Mouse (Mus musculus): Measurements from ENCODE around the gene Hyal3. TPM values are rescaled to one million over a fixed set of nuclear protein-coding genes. Genes with fewer than 3 reads are reported as not detected.

Hyal3 gene
- polyA plus RNA-seq (2015; fragmentation: Nextera tagmentation; extraction: Ambion mirVana): 1.4 TPM in 2 replicates

DNA sequence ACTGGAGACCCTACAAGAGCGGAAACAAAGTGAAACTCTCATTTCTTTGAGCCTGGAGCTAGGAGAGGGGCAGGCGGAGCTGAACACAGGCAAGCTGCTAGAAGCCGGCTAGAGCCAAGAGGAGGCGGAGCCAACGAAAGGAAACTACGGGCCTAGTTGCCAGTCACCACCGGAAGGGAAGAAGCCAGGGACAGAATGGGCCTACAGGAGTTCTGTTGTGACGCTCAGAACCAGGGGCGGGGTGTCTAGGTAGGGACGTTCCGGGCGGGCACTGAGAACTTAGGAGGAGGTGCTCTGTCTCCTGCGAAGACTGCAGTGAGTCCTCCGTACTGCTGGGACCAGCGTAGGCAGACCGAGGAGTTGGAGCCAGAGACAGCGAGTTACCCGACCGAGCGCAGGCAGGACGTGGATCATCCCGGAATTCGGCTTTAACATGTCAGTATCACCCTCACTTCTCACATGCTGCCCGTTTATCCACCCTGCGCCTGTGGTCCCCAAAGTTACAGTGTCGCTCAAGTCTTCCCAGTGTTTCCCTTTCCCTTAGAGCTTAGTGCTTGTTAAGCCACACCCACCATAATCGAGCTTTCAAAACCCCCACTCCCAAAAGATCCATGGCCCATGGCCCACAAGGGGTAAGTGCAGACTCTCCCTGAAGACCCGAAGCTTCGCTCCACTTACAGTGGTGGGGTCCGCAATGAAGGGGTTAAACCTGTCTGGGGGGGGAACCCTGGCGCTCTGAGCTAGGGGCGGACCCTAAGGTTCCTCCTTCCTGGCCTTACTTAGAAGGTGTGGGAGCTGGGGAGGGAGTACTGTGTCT is at the start of gene Hyal3:
Hyal3 (plus strand) TSS at position 318 of the 817 bp plus-strand sequence.
- H3K9ac ChIP-seq (replicated peaks; ENCODE audit: low read depth, low read length): peak within 1 kb of the TSS; percentile 84
- under 1% methylated on average over 32 of the region's 32 CpGs for WGBS
- peak within 1 kb of the TSS; percentile 74 for H3K4me3 ChIP-seq (replicated peaks; ENCODE audit: low read length)
- H3K36me3 ChIP-seq (ENCODE audit: control insufficient read depth, insufficient read depth): no peaks in the 10 kb centered on the region
- peaks cover 29% of the 10 kb centered on the region for H3K4me1 ChIP-seq (replicated peaks; ENCODE audit: control insufficient read depth, insufficient read depth, low read length)
- peak within 1 kb of the TSS; percentile 92 for H3K27ac ChIP-seq (ENCODE audit: low read length)
- no peaks in the 10 kb centered on the region for H3K9me3 ChIP-seq (ENCODE audit: control insufficient read depth, low read length)
- no peaks in the 10 kb centered on the region for H3K27me3 ChIP-seq (replicated peaks; ENCODE audit: control insufficient read depth, insufficient read depth, low read length)
- H3K4me2 ChIP-seq (ENCODE audit: low read length): peak within 1 kb of the TSS; percentile 99
- peak; percentile 86 for ATAC-seq

DNA sequence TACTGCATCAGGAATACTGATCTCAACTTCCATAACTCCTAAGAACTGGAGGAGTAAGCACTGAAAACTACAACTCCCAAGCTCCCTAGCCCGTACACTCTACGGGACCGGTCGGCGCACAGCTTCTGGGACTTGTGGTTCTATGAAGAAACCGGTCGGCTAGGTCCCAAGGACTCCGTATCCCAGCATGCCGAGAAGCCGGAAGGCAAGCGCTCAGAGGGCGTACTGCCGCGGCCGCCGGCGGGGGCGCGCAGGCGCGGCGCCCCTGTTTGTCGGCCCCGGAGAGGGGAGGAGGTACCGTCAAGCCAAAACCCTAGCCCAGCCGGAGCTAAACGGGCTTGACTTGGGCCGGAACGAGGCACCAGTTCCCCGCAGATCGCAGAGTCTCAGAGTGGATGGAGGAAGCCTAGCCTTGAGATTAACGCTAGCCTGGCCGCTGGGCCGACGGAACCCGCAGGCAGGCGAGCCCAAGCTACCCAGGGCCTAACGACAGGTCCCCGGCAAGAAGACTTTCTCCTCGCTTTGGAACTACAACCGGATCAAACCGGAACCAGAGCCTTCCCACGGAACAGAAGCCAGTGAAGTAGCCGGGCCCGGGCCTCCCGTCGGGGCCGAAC is 46.7 kb upstream of the Hyal3 start, which contains the start of gene Tmem115:
Tmem115 (plus strand) TSS at position 155 of the 617 bp plus-strand sequence.
- peak within 1 kb of the TSS; percentile 87 for H3K4me3 ChIP-seq (replicated peaks; ENCODE audit: low read length)
- H3K27me3 ChIP-seq (replicated peaks; ENCODE audit: control insufficient read depth, insufficient read depth, low read length): no peaks in the 10 kb centered on the region
- peak; percentile 99 for ATAC-seq
- H3K4me2 ChIP-seq (ENCODE audit: low read length): peak within 1 kb of the TSS; percentile 97
- under 1% methylated on average over 48 of the region's 48 CpGs for WGBS
- 0 out of 2 replicates have a peak within 1 kb of the TSS, but pooled peaks have one; percentile 36 for H3K27ac ChIP-seq (ENCODE audit: low read length)
- no peaks in the 10 kb centered on the region for H3K9me3 ChIP-seq (ENCODE audit: control insufficient read depth, low read length)
- H3K4me1 ChIP-seq (replicated peaks; ENCODE audit: control insufficient read depth, insufficient read depth, low read length): peaks cover 44% of the 10 kb centered on the region
- H3K9ac ChIP-seq (replicated peaks; ENCODE audit: low read depth, low read length): peak within 1 kb of the TSS; percentile 83
- H3K36me3 ChIP-seq (ENCODE audit: control insufficient read depth, insufficient read depth): peaks cover 7% of the 10 kb centered on the region

DNA sequence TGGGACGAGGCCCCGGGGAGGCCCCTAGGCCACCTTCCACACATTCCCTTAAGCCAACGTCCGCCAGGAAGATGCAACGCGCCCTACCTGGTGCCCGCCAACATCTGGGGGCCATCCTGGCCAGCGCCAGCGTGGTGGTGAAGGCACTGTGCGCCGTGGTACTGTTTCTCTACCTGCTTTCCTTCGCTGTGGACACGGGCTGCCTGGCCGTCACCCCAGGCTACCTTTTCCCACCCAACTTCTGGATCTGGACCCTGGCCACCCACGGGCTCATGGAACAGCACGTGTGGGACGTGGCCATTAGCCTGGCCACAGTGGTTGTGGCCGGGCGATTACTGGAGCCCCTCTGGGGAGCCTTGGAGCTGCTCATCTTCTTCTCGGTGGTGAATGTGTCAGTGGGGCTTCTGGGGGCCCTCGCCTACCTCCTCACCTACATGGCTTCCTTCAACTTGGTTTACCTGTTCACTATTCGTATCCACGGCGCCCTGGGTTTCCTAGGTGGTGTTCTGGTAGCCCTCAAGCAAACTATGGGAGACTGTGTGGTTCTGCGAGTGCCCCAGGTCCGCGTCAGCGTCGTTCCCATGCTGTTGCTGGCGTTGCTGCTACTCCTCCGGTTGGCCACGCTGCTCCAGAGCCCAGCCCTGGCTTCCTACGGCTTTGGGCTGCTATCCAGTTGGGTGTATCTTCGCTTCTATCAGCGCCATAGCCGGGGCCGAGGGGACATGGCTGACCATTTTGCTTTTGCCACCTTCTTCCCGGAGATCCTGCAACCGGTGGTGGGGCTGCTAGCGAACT is 46.0 kb upstream of the Hyal3 start:
- Histone ChIP-seq H3K4me3 (replicated peaks; ENCODE audit: low read length) (peak overlapping the region; percentile 87), H3K4me2 (ENCODE audit: low read length) (peak overlapping the region; percentile 97), H3K27ac (ENCODE audit: low read length) (0 out of 2 replicates have a peak overlapping the region, but pooled peaks have one; percentile 36), H3K36me3 (ENCODE audit: control insufficient read depth, insufficient read depth) (peaks cover 13% of the 10 kb centered on the region), H3K27me3 (replicated peaks; ENCODE audit: control insufficient read depth, insufficient read depth, low read length) (no peaks in the 10 kb centered on the region), H3K9ac (replicated peaks; ENCODE audit: low read depth, low read length) (peak overlapping the region; percentile 83), H3K9me3 (ENCODE audit: control insufficient read depth, low read length) (no peaks in the 10 kb centered on the region), H3K4me1 (replicated peaks; ENCODE audit: control insufficient read depth, insufficient read depth, low read length) (peaks cover 44% of the 10 kb centered on the region)
- ATAC-seq: no peak
- under 1% methylated on average over 40 of the region's 40 CpGs for WGBS

DNA sequence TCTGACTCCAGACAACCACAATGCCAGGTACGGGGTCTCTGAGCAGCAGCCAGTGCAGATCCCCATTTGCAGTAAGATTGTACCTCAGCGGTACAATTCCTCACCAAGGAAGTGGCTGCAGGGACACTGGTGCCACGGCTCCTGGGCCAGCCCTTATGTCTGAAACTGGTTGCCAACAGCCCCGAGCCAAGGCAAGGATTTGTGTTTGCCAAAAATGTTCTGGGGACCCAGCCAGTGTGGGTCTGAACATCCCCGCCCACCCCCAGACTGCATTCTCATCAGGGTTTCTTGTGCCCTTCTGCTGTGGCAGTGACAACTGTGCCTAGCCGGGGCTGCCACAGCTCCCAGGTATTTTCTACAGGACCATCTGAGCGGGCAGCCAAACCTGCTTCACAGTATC is 42.4 kb upstream of the Hyal3 start:
- no peak overlapping the region for H3K4me2 ChIP-seq (ENCODE audit: low read length)
- peaks cover 64% of the 10 kb centered on the region for H3K4me1 ChIP-seq (replicated peaks; ENCODE audit: control insufficient read depth, insufficient read depth, low read length)
- ATAC-seq: no peak
- peaks cover 17% of the 10 kb centered on the region for H3K36me3 ChIP-seq (ENCODE audit: control insufficient read depth, insufficient read depth)
- no peaks in the 10 kb centered on the region for H3K27me3 ChIP-seq (replicated peaks; ENCODE audit: control insufficient read depth, insufficient read depth, low read length)
- no peaks in the 10 kb centered on the region for H3K9me3 ChIP-seq (ENCODE audit: control insufficient read depth, low read length)
- no peak overlapping the region for H3K27ac ChIP-seq (ENCODE audit: low read length)
- no peak overlapping the region for H3K4me3 ChIP-seq (replicated peaks; ENCODE audit: low read length)
- H3K9ac ChIP-seq (replicated peaks; ENCODE audit: low read depth, low read length): no peak overlapping the region
- 83% methylated on average over 7 of the region's 7 CpGs for WGBS

DNA sequence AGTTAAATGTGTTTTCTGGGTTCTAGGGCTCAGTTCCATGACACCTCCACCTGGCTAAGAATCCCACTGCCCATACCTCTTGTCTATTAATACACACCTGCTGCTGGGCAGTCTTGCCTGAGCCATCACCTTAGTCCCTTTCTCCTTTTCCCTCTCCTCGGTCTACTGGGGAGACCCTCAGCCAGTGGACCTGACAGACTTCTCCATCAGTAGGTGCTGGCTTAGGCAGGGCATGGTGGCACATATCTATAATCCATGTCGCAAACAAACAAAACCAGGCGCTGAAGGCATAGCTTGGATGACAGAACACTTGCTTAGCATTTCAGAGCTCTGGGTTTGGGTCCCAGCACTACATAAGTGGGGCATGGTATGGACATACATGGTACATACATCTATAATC is 41.9 kb upstream of the Hyal3 start:
- Histone ChIP-seq H3K9ac (replicated peaks; ENCODE audit: low read depth, low read length) (no peak overlapping the region), H3K27me3 (replicated peaks; ENCODE audit: control insufficient read depth, insufficient read depth, low read length) (no peaks in the 10 kb centered on the region), H3K4me1 (replicated peaks; ENCODE audit: control insufficient read depth, insufficient read depth, low read length) (peaks cover 64% of the 10 kb centered on the region), H3K9me3 (ENCODE audit: control insufficient read depth, low read length) (no peaks in the 10 kb centered on the region), H3K36me3 (ENCODE audit: control insufficient read depth, insufficient read depth) (peaks cover 17% of the 10 kb centered on the region), H3K4me2 (ENCODE audit: low read length) (no peak overlapping the region), H3K4me3 (replicated peaks; ENCODE audit: low read length) (no peak overlapping the region), H3K27ac (ENCODE audit: low read length) (no peak overlapping the region)
- ATAC-seq: no peak
- WGBS: 92% methylated on average over 3 of the region's 3 CpGs

DNA sequence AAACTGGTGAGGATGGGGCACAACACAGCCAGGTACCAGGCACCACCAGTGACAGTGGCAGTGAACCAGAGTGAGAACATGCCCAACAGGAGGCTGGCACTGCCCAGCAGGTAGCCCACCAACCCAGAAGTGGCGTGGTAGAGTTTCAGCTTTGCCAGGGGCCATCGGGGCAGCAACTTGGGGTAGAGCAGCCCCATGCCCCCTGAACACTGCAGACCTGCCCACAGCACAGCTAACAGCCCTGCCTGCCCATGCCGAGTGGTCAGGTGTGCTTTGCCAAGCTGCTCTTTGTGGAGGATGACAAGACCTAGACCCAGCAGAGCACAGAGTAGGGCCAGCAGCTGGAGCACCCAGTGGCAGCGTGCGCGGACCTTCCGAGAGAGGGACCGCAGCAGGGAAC is 40.7 kb upstream of the Hyal3 start:
- no peak for ATAC-seq
- no peak overlapping the region for H3K4me3 ChIP-seq (replicated peaks; ENCODE audit: low read length)
- WGBS: 96% methylated on average over 8 of the region's 8 CpGs
- H3K36me3 ChIP-seq (ENCODE audit: control insufficient read depth, insufficient read depth): peaks cover 26% of the 10 kb centered on the region
- no peaks in the 10 kb centered on the region for H3K27me3 ChIP-seq (replicated peaks; ENCODE audit: control insufficient read depth, insufficient read depth, low read length)
- no peaks in the 10 kb centered on the region for H3K9me3 ChIP-seq (ENCODE audit: control insufficient read depth, low read length)
- no peak overlapping the region for H3K27ac ChIP-seq (ENCODE audit: low read length)
- H3K4me2 ChIP-seq (ENCODE audit: low read length): no peak overlapping the region
- peaks cover 60% of the 10 kb centered on the region for H3K4me1 ChIP-seq (replicated peaks; ENCODE audit: control insufficient read depth, insufficient read depth, low read length)
- no peak overlapping the region for H3K9ac ChIP-seq (replicated peaks; ENCODE audit: low read depth, low read length)

DNA sequence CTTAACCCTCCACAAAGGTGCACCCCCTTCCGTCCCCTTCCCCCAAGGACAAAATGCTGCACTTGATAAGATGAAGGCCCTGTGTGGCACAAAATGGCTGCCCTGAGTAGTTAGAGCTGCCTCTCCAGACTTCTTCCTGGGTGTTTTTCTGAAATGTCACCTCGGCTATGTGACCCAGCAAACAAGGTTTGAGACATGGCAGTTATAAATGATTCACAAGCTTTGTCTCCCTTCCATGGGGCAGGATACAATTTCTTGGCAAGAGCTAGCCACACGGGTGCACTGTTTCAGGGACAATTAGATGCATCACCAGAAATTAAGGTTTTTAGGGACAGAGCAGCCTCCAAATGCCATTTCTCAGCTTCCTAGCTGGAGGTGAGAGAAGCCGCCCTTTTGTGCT is 40.2 kb upstream of the Hyal3 start:
- WGBS: 75% methylated on average over 4 of the region's 4 CpGs
- ATAC-seq: no peak
- no peak overlapping the region for H3K9ac ChIP-seq (replicated peaks; ENCODE audit: low read depth, low read length)
- no peaks in the 10 kb centered on the region for H3K27me3 ChIP-seq (replicated peaks; ENCODE audit: control insufficient read depth, insufficient read depth, low read length)
- H3K9me3 ChIP-seq (ENCODE audit: control insufficient read depth, low read length): no peaks in the 10 kb centered on the region
- peaks cover 56% of the 10 kb centered on the region for H3K4me1 ChIP-seq (replicated peaks; ENCODE audit: control insufficient read depth, insufficient read depth, low read length)
- H3K4me2 ChIP-seq (ENCODE audit: low read length): no peak overlapping the region; the same call in 1 of the 2 replicates
- H3K4me3 ChIP-seq (replicated peaks; ENCODE audit: low read length): no peak overlapping the region
- no peak overlapping the region for H3K27ac ChIP-seq (ENCODE audit: low read length)
- peaks cover 26% of the 10 kb centered on the region for H3K36me3 ChIP-seq (ENCODE audit: control insufficient read depth, insufficient read depth)

DNA sequence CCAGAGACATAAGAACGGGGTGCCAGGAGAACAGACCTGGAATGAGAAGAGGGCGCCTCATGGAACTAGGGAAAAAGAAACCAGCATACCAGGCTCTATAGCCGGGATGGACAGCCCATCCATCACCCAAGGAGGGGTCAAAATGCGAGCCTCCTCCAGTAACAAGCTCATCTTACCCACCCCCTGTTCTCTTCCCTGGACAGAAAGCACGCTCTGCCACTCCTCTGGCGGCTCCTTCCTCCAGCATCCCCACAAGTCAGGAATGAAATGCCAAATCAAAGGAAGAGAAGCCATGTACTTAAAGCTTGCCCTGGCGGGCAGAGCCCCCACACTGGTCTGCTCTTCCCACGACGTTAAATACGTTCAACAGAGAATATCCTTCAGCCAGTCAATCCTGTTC is 39.6 kb upstream of the Hyal3 start:
- Histone ChIP-seq H3K9me3 (ENCODE audit: control insufficient read depth, low read length) (no peaks in the 10 kb centered on the region), H3K27me3 (replicated peaks; ENCODE audit: control insufficient read depth, insufficient read depth, low read length) (no peaks in the 10 kb centered on the region), H3K36me3 (ENCODE audit: control insufficient read depth, insufficient read depth) (peaks cover 26% of the 10 kb centered on the region), H3K4me3 (replicated peaks; ENCODE audit: low read length) (peak overlapping the region; percentile 71), H3K4me2 (ENCODE audit: low read length) (peak overlapping the region; percentile 94), H3K4me1 (replicated peaks; ENCODE audit: control insufficient read depth, insufficient read depth, low read length) (peaks cover 54% of the 10 kb centered on the region), H3K27ac (ENCODE audit: low read length) (no peak overlapping the region), H3K9ac (replicated peaks; ENCODE audit: low read depth, low read length) (peak overlapping the region; percentile 69)
- ATAC-seq: no peak
- 40% methylated on average over 10 of the region's 10 CpGs for WGBS

Data from forebrain, embryonic 16.5 days (tissue).